Mouse (Mus musculus) limb, embryonic 14.5 days (tissue): ENCODE data around the gene Eef2k. TPM values are rescaled to one million over a fixed set of nuclear protein-coding genes. Genes with fewer than 3 reads are reported as not detected.

ENCODE experiments used
- ATAC-seq: fragments of 200-750 bp; cut with Nextera tagmentation; 2 replicates; pipeline ENCODE4 v1.8.0; 2017; ENCODE audit warnings: low read depth, moderate number of reproducible peaks, moderate TSS enrichment; ENCODE audit not compliant: low FRiP score
- DNase-seq: peaks from one replicate; pipeline ENCODE4 v3.0.0-alpha.2; 2015; ENCODE audit warnings: low spot score
- H3K27ac ChIP-seq: fragments of 300-500 bp; sonication (generic); replicated peaks from 2 replicates; pipeline ENCODE4 v1.5.1; 2014; ENCODE audit warnings: low read depth, mild to moderate bottlenecking, low read length, moderate library complexity, mixed read lengths
- H3K27me3 ChIP-seq: fragments of 300-500 bp; sonication (generic); 2 replicates; pipeline ENCODE4 v1.6.1; 2014; ENCODE audit warnings: low read length, mixed read lengths; ENCODE audit not compliant: control insufficient read depth, insufficient read depth
- H3K36me3 ChIP-seq: fragments of 300-500 bp; sonication (generic); 2 replicates; pipeline ENCODE4 v1.6.1; 2014; ENCODE audit warnings: mild to moderate bottlenecking, low read length, moderate library complexity, mixed read lengths; ENCODE audit not compliant: control insufficient read depth, insufficient read depth
- H3K4me1 ChIP-seq: fragments of 300-500 bp; sonication (generic); 2 replicates; pipeline ENCODE4 v1.6.1; 2014; ENCODE audit warnings: antibody characterized with exemption, low read length, mixed read lengths; ENCODE audit not compliant: control insufficient read depth, insufficient read depth
- H3K4me2 ChIP-seq: fragments of 300-500 bp; sonication (generic); replicated peaks from 2 replicates; pipeline ENCODE4 v1.6.1; 2014; ENCODE audit warnings: low read depth, mild to moderate bottlenecking, low read length, moderate library complexity; ENCODE audit not compliant: severe bottlenecking
- H3K4me3 ChIP-seq: fragments of 300-500 bp; sonication (generic); replicated peaks from 2 replicates; pipeline ENCODE4 v1.5.1; 2014; ENCODE audit warnings: low read length
- H3K9ac ChIP-seq: fragments of 300-500 bp; sonication (generic); 2 replicates; pipeline ENCODE4 v1.6.1; 2014; ENCODE audit warnings: mild to moderate bottlenecking, low read depth, low read length, moderate library complexity; ENCODE audit not compliant: severe bottlenecking
- H3K9me3 ChIP-seq: fragments of 300-500 bp; sonication (generic); 2 replicates; pipeline ENCODE4 v1.6.1; 2016; ENCODE audit warnings: low read length; ENCODE audit not compliant: control insufficient read depth
- POLR2A ChIP-seq: fragments of 200-500 bp; IDR thresholded peaks from 2 replicates; pipeline ENCODE4 v1.8.0; 2012; ENCODE audit warnings: inconsistent platforms, mild to moderate bottlenecking, moderate library complexity, borderline replicate concordance; ENCODE audit not compliant: insufficient read depth, insufficient read length; ENCODE audit errors: extremely low read depth
- WGBS: fragments of 180-500 bp; shearing (Covaris S2); extraction: QIAGEN DNeasy Blood & Tissue Kit; methylation state at CpG from one replicate; pipeline ENCODE4 v1.1.7; 2014; 5-methylcytosine and 5-hydroxymethylcytosine counted together
- polyA plus RNA-seq, 2 experiments: library from polyadenylated mRNA; depleted of rRNA in 1 of 2; stranded (reverse) in 1 of 2; unstranded in 1 of 2; fragments of >200 nt; fragmentation: Nextera tagmentation in 1 of 2; extraction: Ambion mirVana in 1 of 2; gene quantifications; 2 replicates each; pipeline versions ENCODE4 v1.2.1 to v1.2.3; 2012 to 2014

Eef2k gene
- polyA plus RNA-seq, 2 experiments: 23.9 to 39.9 TPM

GRCm38 (mm10) chr7:120878271-120878670, 35.6 kb downstream of the Eef2k start:
- no peaks in the 10 kb centered on the region for H3K27me3 ChIP-seq
- no peak for TF ChIP-seq POLR2A
- no peak overlapping the region for H3K4me3 ChIP-seq
- H3K27ac ChIP-seq: no peak overlapping the region
- no peak overlapping the region for H3K9ac ChIP-seq
- peaks cover 44% of the 10 kb centered on the region for H3K36me3 ChIP-seq
- ATAC-seq (no peak), DNase-seq (no peak)
- H3K9me3 ChIP-seq: no peaks in the 10 kb centered on the region
- WGBS: 78% methylated on average over 6 of the region's 6 CpGs
- H3K4me1 ChIP-seq: no peaks in the 10 kb centered on the region
- H3K4me2 ChIP-seq: no peak overlapping the region

- WGBS: 95% methylated on average over 3 of the region's 3 CpGs
- Histone ChIP-seq H3K36me3 (peaks cover 57% of the 10 kb centered on the region), H3K4me3 (no peak overlapping the region), H3K9me3 (no peaks in the 10 kb centered on the region), H3K4me2 (no peak overlapping the region), H3K4me1 (no peaks in the 10 kb centered on the region), H3K27me3 (no peaks in the 10 kb centered on the region), H3K27ac (no peak overlapping the region), H3K9ac (no peak overlapping the region)
- DNase-seq (no peak), ATAC-seq (no peak)
- TF ChIP-seq POLR2A: no peak
Measured at GRCm38 (mm10) chr7:120879972-120880371, 37.3 kb downstream of the Eef2k start.

DNA sequence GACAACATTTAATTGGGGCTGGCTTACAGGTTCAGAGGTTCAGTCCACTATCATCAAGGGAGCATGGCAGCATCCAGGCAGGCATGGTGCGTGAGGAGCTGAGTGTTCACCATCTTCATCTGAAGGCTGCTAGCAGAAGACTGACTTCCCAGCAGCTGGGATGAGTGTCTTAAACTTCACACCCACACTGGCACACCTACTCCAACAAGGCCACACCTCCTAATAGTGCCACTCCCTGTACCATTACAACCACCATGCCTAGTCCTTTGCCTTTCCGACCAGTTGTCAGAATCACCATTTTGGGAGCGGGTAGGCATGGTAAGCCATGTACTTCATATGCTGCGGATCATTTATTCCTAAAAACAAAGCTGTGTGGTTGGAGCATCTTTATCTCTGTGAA, 38.1 kb downstream of the Eef2k start:
- ATAC-seq: no peak

DNA sequence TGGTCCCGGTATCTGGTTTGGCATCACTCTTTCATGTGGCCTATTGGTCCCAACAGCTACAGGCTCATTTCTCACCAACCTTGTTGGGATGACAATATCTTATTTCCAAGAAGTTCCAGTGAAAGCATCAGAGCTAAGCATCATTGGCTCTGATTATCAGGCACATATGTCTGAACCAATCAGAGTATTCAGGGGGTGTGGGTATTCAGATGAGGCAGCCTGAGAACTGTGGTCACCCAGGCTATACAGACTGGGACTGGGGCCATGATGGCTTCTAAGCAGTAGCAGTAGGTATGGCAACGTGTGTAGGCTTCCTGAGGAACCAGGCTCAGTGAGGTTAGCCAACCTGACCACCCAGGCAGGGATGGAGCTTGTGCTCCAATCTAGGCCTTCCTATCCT, 38.8 kb downstream of the Eef2k start:
- no peak overlapping the region for H3K4me3 ChIP-seq
- WGBS: 53% methylated on average over 2 of the region's 2 CpGs

More for the DNA sequence above, 38.1 kb downstream of the Eef2k start:
- Histone ChIP-seq H3K9ac (no peak overlapping the region), H3K27ac (no peak overlapping the region), H3K27me3 (no peaks in the 10 kb centered on the region), H3K9me3 (no peaks in the 10 kb centered on the region), H3K4me1 (no peaks in the 10 kb centered on the region), H3K4me3 (no peak overlapping the region), H3K36me3 (peaks cover 63% of the 10 kb centered on the region), H3K4me2 (no peak overlapping the region)
- TF ChIP-seq POLR2A: no peak
- no peak for DNase-seq
- WGBS: 90% methylated on average over 4 of the region's 4 CpGs

GRCm38 (mm10) chr7:120882674-120883073, 40.0 kb downstream of the Eef2k start:
- Histone ChIP-seq H3K9ac (no peak overlapping the region), H3K4me1 (no peaks in the 10 kb centered on the region), H3K27ac (no peak overlapping the region), H3K4me2 (no peak overlapping the region), H3K27me3 (no peaks in the 10 kb centered on the region), H3K36me3 (peaks cover 75% of the 10 kb centered on the region), H3K9me3 (no peaks in the 10 kb centered on the region), H3K4me3 (no peak overlapping the region)
- DNase-seq (peak; percentile 44), ATAC-seq (peak; percentile 73)
- 85% methylated on average over 4 of the region's 4 CpGs for WGBS
- no peak for TF ChIP-seq POLR2A

More for the DNA sequence above, 38.8 kb downstream of the Eef2k start:
- H3K9ac ChIP-seq: no peak overlapping the region
- H3K9me3 ChIP-seq: no peaks in the 10 kb centered on the region
- DNase-seq (no peak), ATAC-seq (no peak)
- H3K4me2 ChIP-seq: no peak overlapping the region
- no peaks in the 10 kb centered on the region for H3K27me3 ChIP-seq
- H3K36me3 ChIP-seq: peaks cover 67% of the 10 kb centered on the region
- H3K4me1 ChIP-seq: no peaks in the 10 kb centered on the region
- H3K27ac ChIP-seq: no peak overlapping the region
- no peak for TF ChIP-seq POLR2A
